Mouse (Mus musculus) bone marrow macrophage, adult 2 months (primary cell): Measurements from ENCODE around the gene F830045P16Rik.

Source experiments
- CTCF ChIP-seq: IDR thresholded peaks from 2 replicates; pipeline ENCODE4 v1.5.1; 2012; ENCODE audit warnings: low read depth, mild to moderate bottlenecking, low read length, moderate library complexity
- POLR2A ChIP-seq: IDR thresholded peaks from 2 replicates; pipeline ENCODE4 v1.6.1; 2012; ENCODE audit warnings: mild to moderate bottlenecking, low read depth, low read length, borderline replicate concordance

DNA sequence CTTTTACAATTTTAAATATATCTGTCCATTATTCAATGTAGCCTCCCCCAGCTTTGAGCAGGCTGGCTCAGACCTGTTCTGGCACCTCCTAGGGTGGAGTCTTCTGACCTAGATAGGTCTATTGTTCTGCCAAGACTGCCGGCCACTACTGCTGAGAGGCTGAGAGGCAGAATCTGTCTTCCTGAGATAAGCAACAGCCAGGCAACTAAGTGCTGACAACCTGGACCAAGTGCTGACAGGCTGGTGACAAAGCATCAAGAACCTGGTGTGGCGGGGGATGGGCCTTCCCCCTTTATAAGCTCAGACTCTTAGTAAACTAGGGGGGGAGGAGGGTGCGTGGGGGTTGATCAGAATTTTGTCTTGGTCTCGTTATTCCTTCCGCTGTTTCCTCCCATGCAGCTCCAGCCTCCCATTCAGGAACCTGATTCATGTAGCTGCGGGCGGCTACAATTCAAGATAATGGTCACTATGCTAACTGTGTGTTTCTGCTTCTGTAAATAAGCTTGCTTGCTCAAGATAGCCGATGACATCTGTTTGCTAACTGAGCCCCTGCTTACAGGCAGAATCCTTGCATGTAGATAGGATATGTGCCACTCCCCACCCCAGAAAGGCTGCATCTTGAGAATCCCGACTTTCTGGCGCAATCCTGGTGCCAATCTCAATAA lies 115.4 kb downstream of the F830045P16Rik start:
- no peak for TF ChIP-seq CTCF
- no peak for TF ChIP-seq POLR2A
